Mouse (Mus musculus): ENCODE results near the gene Thap12.

DNA sequence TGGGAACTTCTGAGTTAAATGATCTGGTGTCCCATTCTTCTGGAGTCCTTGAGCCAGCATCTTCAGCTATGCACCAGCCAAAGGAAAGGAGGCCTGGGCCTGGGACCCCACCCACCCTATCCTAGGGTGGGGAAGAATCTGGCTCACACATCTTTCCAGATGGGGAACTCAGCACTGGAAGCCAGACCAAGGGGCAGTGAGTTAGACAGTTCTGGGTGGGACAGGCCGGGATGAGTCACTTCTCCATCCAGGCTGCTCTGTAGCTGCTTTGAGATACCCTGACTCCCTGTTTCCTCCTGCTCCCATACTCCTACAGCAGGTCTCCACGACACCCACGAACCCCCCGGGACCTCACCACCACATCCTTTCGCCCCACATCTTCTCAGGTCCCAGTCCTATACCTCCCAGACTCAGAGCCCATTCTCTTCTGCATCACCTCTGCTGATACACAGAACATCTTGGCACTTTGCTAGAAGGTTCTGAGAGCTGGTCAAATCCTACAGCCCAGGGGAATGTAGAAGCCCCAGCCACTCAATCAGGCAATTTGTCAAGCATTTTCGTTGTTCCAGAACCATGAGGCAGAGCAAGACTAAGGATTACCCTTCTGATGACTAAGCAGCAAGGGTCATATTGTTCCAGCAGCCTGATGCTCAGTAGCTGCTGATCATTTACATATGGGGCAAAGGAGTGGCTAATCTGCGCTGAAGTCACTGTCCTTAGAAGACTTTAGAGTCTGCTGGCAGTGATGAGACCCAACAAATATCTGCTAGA is 34.1 kb downstream of the Thap12 start:
- no peak for TF ChIP-seq CTCF (IDR thresholded peaks at IDR 0.05; ENCODE audit: low read depth)
- TF ChIP-seq EP300 (IDR thresholded peaks at IDR 0.05; ENCODE audit: low read depth), result no peak

Data from liver, embryonic 14.5 days (tissue).